Mouse (Mus musculus) kidney, adult 11 months (tissue): Measurements from ENCODE around the gene Rab37.
A peak's percentile ranks its signal among the peaks of the same experiment; 100 is the strongest.

ENCODE experiments used
- DNase-seq: peaks from one replicate; pipeline ENCODE4 v3.0.0; 2022

Gene Rab37

GRCm38 (mm10) chr11:115091362-115091901 lies at the start of gene Rab37:
Gene Rab37, plus strand, starts transcription at chr11:115091431.
- no peak for DNase-seq

GRCm38 (mm10) chr11:115048259-115048658 lies 43.0 kb upstream of the Rab37 start, which contains the start of gene Cd300ld3:
Gene Cd300ld3, minus strand, starts transcription at chr11:115048409.
- DNase-seq = no peak

DNA sequence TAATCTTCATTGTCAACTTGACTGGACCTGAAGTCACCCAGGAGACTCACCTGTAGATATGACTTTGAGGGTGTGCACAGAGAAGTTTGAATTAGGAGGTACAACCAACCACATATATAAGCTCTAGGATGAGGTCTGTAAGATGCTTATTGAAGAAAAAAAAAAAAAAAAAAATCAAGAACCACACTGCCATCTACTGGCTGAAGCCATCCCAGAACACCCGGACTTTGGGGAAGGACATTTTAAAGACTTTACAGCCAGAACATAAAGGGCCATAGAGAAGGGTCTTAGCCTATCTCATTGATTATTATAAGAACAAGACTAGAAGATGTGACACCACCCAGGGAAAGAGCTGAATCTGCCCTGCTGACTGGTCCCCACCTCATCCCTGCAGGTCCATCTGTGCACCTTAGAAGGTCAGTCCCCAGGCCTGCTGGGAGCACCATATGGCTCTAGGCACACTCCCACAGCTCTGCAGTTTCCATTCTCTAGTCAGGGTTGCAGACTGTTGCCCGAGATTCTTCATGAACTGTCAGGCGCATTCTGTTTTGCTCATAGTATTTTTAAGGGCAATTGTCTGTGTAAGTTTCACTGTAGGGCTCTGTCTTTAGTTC lies 41.8 kb upstream of the Rab37 start:
- no peak for DNase-seq

- peak; percentile 9 for DNase-seq
Measured at GRCm38 (mm10) chr11:115052206-115052605, 39.0 kb upstream of the Rab37 start.

GRCm38 (mm10) chr11:115052991-115053390 lies 38.2 kb upstream of the Rab37 start:
- DNase-seq = no peak

- DNase-seq = no peak
Measured at GRCm38 (mm10) chr11:115054537-115054936, 36.7 kb upstream of the Rab37 start.

GRCm38 (mm10) chr11:115058701-115059100 lies 32.5 kb upstream of the Rab37 start:
- no peak for DNase-seq

- no peak for DNase-seq
Measured at GRCm38 (mm10) chr11:115059797-115060196, 31.4 kb upstream of the Rab37 start.

- no peak for DNase-seq
Measured at GRCm38 (mm10) chr11:115062077-115062476, 29.2 kb upstream of the Rab37 start, which contains the start of gene Cd300e. Gene Cd300e, minus strand, starts transcription at chr11:115062177.

DNA sequence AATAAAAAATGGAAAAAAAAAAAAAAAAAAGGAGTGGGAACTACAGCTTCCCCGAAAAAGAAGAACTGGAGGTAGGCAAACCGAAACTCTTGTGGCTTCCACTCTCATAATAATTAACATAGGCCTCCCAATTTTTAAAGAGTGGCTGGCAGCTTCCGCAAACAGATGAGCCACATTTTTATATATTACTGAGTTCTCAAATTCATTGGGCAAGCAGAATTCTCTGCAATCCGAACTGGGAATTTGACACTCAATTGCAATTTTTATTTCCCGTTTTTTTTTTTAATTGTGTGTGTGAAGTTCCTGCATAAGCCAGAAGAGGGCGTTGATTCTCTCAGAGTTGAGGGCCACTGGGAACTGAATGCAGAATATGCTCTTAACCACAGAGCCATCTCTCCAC lies 24.5 kb upstream of the Rab37 start:
- DNase-seq = no peak

DNA sequence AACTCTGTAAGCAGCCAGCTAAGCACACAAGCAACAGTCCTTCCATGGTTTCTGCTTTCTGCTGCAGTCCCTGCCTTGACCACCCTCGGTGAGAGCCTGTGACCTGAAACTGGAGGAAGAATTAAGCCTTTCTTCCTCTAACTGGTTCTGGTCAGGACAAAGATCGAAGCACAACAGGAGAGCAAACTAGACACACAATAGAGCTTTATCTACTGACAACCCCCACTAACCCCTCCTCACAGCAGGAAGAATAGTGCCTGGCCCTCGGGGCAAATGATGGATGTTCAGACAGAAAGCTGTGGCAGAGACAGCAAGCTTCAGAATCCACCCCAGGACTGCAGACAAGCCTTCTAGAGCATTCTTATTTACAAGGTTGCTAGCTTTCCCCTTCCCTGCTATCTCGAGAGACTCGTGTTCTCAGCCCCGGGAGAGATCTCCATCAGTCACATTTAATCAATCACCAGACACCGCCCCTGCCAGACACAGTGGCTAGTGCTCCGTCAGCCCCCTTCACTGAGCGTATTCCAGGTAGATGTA lies 20.1 kb upstream of the Rab37 start:
- no peak for DNase-seq

- DNase-seq = peak; percentile 55
Measured at GRCm38 (mm10) chr11:115071631-115072294, 19.5 kb upstream of the Rab37 start.

GRCm38 (mm10) chr11:115073002-115073401 lies 18.2 kb upstream of the Rab37 start:
- no peak for DNase-seq

GRCm38 (mm10) chr11:115075407-115075806 lies 15.8 kb upstream of the Rab37 start:
- DNase-seq = no peak

- DNase-seq = no peak
Measured at GRCm38 (mm10) chr11:115075859-115076258, 15.4 kb upstream of the Rab37 start.

DNA sequence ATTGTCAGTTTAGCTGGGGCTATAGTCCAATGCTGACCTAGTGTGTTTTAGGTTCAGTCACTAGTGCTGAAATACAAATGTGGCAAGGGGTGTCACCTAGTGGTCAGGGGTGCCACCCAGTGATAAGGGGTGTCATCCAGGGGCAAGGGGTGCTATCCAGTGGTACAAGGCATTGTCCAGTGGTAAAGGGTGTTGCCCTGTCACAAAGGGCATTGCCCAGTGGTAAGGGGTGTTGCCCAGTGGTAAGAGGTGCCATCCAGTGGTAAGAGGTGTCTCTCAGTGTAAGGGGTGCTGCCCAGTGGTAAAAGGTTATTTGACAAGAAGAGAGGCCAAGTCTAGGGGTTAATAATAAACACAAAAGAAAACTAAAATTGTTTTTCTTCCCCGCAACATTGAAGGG lies 13.8 kb upstream of the Rab37 start:
- no peak for DNase-seq

DNA sequence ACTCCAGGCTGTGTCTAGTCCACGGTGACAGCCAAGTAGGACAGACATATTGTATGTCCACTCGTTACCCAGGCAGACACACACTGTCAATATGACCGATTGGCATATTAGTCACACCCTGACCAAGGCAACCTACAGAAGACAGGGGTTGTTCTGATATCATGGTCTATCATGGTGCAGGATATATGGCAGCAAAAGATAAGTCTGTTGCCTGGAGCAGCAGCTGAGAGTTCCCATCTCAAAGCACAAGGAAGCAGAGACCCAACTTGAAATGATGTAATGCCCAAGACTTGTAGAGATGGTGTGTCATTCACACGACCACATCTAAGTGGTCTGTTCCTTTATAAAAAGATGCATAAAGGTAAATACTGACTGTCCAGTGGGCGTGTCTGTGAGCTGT lies 12.6 kb upstream of the Rab37 start:
- DNase-seq = no peak

- peak; percentile 44 for DNase-seq
Measured at GRCm38 (mm10) chr11:115080886-115081285, 10.3 kb upstream of the Rab37 start.

DNA sequence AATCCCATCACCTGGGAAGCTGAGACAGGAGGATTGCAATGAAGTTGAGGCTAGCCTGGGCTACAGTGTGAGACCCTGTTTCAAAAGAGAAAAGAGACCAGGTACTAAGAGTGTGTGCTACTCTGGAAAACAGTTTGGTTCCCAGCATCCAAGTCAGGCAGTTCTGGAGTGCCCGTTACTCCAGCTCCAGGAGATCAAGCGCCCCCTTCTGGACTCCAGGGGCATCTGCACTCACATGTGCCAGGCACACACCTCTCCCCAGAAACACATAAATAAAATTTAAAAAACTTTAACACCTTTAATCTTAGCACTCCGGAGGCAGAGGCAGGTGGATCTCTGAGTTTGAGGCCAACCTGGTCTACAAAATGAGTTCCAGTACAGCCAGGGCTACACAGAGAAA lies 9.9 kb upstream of the Rab37 start:
- no peak for DNase-seq

- no peak for DNase-seq
Measured at GRCm38 (mm10) chr11:115082196-115082595, 9.0 kb upstream of the Rab37 start.

GRCm38 (mm10) chr11:115083376-115084139 lies 7.7 kb upstream of the Rab37 start:
- peak; percentile 11 for DNase-seq

GRCm38 (mm10) chr11:115084595-115084994 lies 6.6 kb upstream of the Rab37 start:
- DNase-seq = no peak

GRCm38 (mm10) chr11:115085064-115085463 lies 6.2 kb upstream of the Rab37 start:
- no peak for DNase-seq
